Mouse (Mus musculus): ENCODE measurements around the gene Stra6.

The Stra6 gene

GRCm38 (mm10) chr9:58133893-58134884, 70.6 kb downstream of the Stra6 start:
- DNase-seq: peak; percentile 44 to 53

GRCm38 (mm10) chr9:58134906-58135305, 71.3 kb downstream of the Stra6 start:
- peak; percentile 89 to 94 for DNase-seq

GRCm38 (mm10) chr9:58135921-58136321, 72.3 kb downstream of the Stra6 start:
- peak; percentile 21 to 34 for DNase-seq

- DNase-seq: peak; percentile 40 to 51
These were observed 76.4 kb downstream of the Stra6 start for GRCm38 (mm10) chr9:58139947-58140346.

- DNase-seq: peak; percentile 44
These were observed 79.8 kb downstream of the Stra6 start for GRCm38 (mm10) chr9:58143419-58143818.

DNA sequence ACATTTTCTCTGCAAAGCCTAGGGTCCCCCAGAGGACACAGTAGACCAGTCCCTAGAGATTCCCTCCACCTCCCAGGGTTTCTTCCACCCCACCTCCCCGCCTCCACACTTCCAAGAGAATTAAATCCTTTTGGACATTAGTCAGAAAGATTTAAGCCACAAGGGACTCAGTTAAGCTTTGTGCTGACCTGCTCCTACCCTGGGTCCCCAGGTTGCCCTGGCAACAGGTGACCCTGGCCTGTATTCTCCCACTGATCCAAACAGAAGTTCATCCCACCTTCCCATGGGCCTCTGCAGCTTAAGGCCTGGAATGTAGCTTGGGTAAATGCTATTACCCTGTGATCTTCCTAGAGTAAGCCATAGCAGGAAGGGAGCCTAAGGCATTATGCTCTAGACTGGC, 81.1 kb downstream of the Stra6 start:
- DNase-seq: peak; percentile 4 to 8

DNA sequence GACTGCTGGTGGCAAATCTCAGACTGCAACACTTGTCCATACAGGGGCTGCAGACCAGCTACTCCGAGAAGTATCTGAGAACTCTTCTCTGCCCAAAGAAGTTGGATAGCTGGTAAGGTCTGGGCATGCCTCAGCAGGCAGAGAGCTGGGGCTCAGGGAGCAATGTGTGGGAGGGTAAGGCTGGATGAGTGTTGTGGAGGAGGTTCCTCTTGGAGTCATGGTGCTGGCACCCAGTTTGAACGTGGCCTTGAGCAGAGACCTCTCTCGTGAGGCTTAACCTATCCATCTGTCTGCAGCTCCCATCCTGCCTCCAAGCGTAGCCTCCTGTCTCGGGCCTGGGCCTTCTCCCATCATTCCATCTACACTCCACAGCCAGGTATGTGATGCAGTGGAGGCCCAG, 81.8 kb downstream of the Stra6 start:
- no peak for DNase-seq

GRCm38 (mm10) chr9:58148806-58149205, 85.2 kb downstream of the Stra6 start:
- peak; percentile 57 to 59 for DNase-seq

DNA sequence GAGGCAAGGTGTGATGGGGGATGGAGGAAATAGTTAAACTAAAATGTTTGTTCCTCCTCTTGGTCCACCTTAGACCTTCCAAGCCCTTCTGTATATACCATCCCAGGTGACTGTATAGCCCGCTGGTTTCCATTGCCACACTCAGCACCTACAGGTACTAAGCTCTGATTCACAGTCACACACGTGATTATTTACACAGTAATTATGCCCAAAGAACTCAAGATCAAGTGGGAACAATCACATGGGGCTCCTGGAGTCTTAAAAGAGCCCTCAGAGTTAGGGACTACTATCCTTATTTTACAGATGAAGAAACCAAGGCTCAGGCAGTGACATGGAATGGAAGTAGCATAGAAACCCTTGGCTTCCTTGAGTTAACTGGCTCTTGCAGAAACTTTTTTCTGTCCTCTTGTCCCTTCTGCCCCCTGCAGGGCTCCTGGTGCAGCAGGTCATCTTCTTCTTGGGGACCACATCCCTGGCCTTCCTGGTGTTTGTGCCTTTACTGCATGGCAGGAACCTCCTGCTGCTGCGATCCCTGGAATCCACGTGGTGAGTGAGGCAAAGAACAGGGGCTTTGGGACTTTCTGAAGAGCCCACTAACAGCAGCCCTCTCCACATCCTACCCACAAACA, 87.3 kb downstream of the Stra6 start:
- peak; percentile 11 to 25 for DNase-seq

- peak; percentile 43 to 57 for DNase-seq
These were observed 89.5 kb downstream of the Stra6 start for GRCm38 (mm10) chr9:58153095-58153494.

DNA sequence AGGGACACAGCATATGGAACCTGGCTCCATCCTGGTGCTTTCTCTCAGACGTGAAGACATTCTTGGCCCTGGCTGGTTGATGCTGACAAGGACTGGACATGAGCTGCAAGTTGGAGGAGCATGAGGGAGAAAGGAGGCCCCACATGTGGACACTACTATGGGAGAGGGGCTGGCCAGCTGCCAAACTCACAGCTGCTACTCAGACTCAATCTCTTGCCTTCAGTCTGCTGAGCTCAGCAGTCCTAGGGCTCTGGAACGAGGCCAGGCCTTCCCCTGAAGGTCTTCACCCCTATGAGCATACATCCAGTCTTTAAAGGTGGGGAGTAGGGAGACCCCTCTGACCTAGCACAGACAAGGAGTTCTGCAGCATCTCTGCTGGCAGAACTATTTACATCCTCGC, 91.8 kb downstream of the Stra6 start:
- peak; percentile 88 to 91 for DNase-seq

DNA sequence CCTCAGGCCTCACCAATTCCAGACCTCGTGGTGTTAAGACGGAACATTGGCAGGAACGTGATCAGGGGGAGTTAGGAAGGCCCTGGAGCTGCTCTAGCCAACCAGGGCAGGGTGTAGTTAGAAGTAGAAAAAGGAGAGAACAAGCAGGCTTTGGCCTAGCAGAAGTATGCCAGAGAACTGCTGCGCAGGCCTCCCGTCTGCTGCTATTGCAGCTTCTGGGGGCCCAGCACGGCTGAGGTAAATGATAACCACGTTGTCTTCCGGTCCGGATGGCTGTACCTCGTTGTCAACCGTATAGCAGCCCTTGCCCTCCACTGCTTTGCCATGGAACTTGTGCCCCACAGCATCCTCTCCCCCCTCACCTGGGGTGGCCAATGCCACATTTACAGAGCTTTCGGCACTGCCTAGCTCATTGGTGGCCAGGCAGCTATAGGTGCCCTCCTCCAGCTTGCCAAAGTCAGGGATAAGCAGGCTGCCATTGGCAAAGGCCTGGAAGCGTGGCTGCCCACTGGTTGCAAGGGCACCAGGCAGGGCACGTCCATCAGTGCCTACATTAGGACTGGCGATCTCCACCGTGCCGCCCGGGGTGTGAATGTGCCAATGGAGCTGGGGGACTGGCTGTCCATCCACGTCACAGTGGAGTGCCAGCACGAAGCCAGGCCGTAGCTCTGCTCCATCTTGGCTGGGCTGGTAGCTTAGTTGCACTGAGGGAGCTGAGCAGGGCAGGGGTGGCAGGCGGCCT, 93.4 kb downstream of the Stra6 start:
- peak; percentile 46 to 49 for DNase-seq

DNA sequence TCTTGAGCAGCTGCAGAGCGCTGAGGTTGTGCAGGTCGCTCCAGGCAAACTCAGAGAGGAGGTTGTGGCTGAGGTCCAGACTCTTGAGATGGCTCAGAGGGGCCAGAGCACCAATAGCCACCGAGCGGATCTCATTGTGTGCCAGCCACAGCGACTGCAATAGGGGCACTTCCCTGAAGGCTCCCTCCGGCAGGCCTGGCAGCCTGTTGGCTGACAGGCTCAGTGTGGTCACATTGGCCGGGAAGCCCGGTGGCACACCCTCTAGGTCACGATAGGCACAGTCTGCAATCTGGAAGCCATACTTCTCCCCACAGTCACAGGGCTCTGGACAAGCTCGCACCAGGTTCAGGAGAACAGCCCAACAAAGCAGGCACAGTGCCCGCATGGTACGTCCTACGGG, 94.2 kb downstream of the Stra6 start:
- DNase-seq: peak; percentile 62 to 67

DNA sequence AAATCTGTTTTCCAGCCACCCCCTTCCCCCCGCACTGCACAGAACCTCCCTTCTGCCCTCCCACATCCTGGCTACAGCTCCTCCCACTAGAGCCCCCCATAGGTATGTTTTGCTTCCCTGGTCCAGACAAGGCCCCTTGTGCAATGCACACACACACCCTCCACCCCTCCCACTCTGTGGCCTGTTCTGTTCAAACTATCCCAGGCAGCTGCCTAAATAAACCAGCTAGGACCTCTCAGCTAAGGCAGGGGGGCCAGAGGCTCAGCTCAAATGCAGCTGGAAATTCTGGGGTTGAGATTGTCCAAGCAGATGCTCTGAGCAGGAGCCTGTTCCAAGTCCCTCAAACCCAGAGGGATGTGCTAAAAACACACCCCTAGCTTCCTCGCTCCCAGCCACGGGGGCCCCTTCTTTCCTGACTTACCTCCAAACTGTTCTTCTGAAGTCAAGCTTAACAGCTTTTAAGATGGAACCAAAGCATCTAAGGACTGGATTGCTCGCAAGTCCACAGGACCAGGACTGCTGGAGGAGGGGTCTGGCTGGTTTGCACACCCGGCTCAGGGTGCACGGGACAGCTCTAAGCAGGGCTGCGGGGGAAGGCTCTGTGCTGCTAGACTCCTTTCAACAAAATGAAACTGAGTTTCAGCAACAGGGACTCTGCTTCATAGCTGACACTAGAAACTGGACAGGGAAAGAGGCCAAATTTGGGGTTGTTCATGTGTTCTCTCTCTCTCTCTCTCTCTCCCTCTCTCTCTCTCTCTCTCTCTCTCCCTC, 95.1 kb downstream of the Stra6 start:
- peak; percentile 42 to 63 for DNase-seq

DNA sequence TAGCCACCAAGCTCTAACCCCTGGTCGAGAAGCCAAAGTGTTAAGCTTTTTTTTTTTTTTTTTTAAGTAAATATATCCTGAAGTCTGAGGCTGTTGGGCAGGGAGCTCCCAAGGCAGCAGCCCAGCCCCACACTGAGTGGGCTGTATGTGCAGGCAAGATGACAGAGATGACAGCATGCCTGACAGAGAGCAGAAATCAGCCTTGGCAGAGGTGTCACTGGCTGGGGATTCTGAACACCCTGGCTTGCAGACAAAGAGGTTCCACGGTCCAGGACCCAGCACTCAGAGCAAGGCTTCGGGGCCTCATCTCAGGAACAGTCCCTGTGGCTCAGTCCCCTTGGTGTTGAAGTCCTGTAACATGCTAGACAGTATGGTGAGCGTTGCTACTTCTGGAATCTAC, 96.3 kb downstream of the Stra6 start:
- DNase-seq: peak; percentile 67 to 72

DNA sequence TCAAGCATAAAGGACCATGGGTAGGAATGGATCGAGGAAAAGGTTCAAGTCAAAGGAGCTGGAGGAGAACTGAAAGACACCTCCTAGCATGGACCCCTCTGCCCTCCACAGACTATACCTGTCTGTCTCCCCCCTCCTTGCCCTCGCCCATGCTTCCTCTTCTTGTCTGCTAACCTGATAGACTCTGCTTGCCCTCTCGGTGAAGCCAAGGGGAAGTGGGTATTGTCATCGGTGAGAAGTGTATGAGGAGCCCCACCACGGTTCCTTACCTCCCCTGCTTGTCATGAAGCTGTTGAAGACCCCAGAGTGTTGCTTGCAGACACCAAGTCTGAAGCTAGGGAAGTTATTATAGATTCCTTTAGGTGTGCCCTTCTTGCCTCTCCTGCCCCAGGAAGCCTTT, 96.7 kb downstream of the Stra6 start:
- DNase-seq: peak in 1 of 2 experiments; percentile 7

DNA sequence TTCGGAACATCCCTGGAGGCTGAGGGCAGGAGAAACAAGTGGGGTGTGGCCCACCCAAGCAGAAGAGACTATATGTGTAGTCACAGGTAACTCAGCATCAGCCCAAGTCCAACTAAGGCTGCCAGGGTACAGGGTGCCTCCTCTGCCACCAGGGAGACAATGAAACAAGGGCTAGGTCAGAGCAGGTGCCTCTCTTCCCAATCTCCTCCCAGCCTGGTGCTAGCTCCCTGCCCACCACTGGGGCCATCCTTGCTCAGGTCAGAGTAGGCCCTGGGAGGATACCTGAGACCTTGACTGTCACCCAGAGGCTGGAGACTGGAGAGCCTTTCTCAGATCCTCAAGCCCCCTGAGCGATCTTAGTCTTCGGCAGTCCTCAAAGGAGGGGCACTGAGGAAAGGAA, 98.6 kb downstream of the Stra6 start:
- no peak for DNase-seq

DNA sequence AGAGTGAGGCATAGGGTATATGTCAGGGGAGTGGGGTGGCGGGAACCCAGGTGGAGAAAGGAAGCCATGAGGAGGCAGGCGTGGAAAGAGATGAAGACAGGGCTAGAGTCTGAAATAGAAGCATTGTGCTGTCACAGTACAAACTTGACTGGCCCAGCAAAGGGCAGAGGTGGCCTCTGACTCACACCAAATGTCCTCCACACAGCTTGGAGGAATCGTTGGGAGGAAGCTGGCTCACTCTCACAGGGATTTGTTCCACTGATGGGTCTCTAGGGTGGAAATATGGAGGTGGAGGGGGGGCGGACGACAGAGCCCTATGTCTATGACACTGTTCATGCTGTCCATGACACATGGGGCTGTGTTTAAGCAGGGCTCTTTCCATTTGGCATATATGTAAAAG, 99.6 kb downstream of the Stra6 start:
- no peak for DNase-seq

DNA sequence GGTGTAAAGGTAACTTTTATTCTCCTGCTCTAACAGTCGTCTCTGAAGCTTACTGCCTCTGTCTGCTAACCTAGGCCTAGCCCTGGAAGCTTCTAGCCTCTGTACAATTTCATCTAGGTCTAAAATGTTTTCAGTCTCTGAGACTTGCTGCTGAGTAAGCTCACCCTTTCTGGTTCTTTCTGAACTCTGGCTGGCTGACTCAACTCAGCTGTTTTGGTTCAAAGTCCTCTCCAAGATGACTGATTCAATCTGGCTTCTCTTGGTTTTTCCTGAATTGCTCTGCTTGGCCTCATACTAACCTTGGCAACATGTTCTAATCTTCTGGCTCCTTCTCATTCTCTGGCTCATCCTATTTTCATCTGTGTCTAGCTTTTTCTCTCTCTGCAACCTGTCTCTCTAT, 102.2 kb downstream of the Stra6 start:
- no peak for DNase-seq

- no peak for DNase-seq
These were observed 105.3 kb downstream of the Stra6 start for GRCm38 (mm10) chr9:58168880-58169279.

- DNase-seq: peak; percentile 41 to 49
These were observed 105.8 kb downstream of the Stra6 start for GRCm38 (mm10) chr9:58169426-58169825.

DNA sequence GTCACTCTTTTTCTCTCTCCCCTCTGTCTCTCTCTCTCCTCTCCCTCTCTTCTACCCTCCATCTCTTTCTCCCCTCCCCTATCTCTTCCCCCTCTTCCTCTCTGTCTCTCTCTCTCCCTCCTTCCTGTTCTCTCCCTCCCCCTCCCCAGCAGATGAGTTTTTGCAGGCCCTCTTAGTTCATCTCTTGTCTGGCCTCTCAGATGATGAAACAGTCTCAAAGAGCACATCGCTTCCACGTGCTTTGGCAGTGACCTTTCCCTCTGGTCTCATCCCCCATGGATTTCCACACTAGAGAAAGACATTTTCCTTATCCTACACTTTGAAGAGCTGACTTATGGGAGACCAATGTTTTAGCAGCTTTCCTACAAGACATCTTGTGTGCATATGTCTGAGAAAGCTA, 109.3 kb downstream of the Stra6 start:
- no peak for DNase-seq
